Mouse (Mus musculus) ovary, postnatal 10 days (tissue): ENCODE data around the gene Atp2b2.

Experiments used
- DNase-seq: peaks from one replicate; pipeline ENCODE4 v3.0.0; 2022; ENCODE audit warnings: low spot score

Atp2b2 gene

GRCm38 (mm10) chr6:113941324-113941723, 101.1 kb downstream of the Atp2b2 start:
- no peak for DNase-seq

- no peak for DNase-seq
Observed at GRCm38 (mm10) chr6:113939442-113939841, 103.0 kb downstream of the Atp2b2 start.

GRCm38 (mm10) chr6:113936811-113937508, 105.5 kb downstream of the Atp2b2 start:
- no peak for DNase-seq

DNA sequence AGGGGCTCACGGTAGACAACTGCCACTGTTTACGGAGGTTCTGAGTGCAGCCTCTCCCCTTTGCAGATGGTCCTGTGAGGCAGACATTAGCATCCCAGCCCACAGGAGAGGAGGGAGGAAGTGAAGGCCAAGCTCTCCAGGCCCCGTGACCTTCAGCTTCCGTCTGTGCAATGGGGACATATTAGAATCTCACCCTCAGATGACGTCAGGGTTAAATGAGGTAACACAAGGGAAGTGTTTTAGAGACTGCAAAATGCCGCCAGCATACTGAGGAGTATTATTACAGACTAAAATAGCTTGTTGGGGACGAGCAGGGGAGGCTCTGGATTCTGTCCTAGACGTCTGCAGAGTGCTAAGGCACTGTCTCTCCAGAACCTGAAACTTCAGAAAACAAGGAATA, 106.3 kb downstream of the Atp2b2 start:
- DNase-seq, result no peak

GRCm38 (mm10) chr6:113934692-113935091, 107.7 kb downstream of the Atp2b2 start:
- no peak for DNase-seq

DNA sequence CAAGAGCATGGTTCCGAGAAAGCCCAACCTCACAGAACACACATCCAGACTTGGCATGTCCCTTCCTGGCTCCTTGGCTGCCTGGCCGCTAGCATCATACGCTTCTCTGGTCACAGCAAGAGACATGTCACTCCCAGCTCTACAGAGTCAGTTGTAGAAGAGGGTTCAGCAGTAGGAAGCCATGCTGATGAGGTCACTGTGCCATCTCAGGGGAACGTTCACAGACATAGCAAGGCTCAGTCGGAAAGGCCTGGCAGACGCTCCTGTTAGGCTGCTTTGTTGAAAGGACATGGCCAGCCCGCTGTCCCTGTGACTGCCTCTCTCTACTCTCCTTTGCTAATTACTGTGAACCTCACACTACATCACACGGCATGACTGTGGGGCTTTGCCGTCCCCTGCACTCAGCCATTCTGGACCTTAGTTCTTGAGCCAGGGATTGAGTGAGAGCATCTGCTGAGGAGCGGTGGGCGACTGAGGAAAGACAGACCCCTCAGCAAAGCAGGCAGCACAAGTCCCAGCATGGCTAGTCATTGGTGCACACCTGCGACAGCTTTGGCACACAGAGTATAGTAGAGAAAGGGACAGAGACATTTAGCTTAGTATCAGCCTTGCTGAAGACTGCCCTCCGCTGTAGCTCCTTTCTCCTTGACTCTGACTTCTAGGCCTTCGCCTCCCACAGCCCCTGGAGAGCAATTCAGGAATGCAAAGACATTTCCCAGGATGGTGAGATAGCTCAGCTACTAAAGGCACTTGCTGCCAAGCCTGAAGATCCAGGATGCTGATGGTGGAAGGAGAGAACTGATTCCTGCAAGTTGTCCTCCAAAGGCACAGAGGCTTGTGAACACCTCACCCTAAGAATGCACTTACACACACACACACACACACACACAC, 108.9 kb downstream of the Atp2b2 start:
- no peak for DNase-seq

- DNase-seq, result no peak
Observed at GRCm38 (mm10) chr6:113929191-113929875, 113.1 kb downstream of the Atp2b2 start.

DNA sequence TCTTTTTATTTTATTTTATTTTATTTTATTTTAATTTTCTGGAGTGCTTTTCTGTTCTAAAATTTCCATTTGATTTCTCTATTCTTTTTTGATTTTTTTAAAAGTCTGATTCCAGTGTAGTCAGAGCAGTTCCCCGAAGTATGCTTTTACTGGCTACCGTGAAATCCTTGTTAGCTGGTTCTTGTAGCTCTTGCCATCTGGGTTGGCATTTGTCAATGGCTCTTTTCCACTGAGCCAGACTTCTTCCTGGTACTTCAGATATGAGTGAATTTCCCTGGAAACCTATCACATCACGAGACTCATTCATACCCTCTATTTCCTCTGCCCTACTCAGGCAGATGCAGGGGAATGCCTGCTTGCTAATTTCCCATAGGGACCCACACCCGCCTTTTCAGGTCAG, 119.2 kb downstream of the Atp2b2 start:
- DNase-seq, result no peak

DNA sequence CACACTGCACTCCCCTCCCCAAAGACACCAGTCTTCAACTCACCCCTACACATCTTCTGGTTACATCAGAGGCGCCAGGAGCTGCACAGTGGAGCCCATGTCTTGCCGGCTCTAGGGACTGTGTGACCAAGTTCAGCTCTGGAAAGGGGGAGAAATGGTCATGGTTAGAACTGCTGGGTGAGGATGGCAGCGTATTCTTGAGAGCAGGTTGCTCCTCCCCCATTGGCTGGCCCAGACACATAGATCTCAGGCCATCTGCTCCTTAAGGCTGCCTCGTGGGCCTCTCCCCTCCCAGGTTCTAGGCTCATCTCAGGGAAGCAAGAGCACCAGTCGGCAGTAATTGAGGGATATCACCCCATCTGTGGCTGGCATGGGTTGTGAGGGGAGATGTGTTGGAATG, 121.9 kb downstream of the Atp2b2 start:
- DNase-seq, result no peak

- no peak for DNase-seq
Observed at GRCm38 (mm10) chr6:113912753-113913152, 129.7 kb downstream of the Atp2b2 start.

- DNase-seq, result no peak
Observed at GRCm38 (mm10) chr6:113911094-113911493, 131.3 kb downstream of the Atp2b2 start.

- DNase-seq, result no peak
Observed at GRCm38 (mm10) chr6:113910411-113911055, 131.9 kb downstream of the Atp2b2 start.

DNA sequence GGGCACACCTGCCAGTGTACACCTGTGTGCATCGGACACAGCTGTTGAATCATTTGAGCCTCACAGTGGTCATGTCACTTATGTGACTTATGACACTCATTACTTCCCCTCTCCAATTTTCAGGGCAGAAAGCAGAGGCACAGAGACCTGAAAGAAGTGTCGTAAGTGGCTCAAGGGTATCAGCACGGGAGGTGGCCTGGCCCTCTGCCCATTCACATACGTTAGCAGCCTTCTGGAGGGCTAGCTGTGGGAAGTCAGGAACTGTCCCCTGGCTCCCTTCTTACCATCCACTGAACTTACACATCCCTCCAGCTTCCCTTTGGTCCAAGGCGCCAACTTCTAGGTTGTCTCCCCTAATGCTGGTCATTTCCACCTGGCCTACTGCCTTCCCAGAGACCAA, 132.6 kb downstream of the Atp2b2 start:
- no peak for DNase-seq

GRCm38 (mm10) chr6:113908066-113908465, 134.3 kb downstream of the Atp2b2 start:
- DNase-seq, result no peak

GRCm38 (mm10) chr6:113904406-113904805, 138.0 kb downstream of the Atp2b2 start:
- DNase-seq, result no peak

- no peak for DNase-seq
Observed at GRCm38 (mm10) chr6:113896023-113896422, 146.4 kb downstream of the Atp2b2 start.

DNA sequence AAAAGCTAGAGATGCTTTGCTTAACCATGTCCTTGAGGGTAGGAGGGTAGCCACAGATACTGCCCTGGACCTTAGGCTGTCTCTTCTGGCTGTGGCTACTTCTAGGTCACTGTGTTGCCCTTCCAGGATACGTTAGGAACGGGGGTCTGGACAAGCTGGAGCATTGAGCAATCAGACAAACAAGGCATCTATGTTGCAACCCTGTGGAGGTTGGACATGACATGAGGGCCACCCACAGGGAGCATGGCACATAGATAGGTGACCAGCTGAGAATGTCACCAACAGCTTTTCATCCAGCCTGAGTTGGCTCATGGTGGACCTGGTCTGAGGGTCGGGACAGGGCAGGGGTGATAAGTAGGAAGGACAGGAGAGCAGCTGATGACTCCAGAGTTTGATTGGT, 148.4 kb downstream of the Atp2b2 start:
- no peak for DNase-seq

DNA sequence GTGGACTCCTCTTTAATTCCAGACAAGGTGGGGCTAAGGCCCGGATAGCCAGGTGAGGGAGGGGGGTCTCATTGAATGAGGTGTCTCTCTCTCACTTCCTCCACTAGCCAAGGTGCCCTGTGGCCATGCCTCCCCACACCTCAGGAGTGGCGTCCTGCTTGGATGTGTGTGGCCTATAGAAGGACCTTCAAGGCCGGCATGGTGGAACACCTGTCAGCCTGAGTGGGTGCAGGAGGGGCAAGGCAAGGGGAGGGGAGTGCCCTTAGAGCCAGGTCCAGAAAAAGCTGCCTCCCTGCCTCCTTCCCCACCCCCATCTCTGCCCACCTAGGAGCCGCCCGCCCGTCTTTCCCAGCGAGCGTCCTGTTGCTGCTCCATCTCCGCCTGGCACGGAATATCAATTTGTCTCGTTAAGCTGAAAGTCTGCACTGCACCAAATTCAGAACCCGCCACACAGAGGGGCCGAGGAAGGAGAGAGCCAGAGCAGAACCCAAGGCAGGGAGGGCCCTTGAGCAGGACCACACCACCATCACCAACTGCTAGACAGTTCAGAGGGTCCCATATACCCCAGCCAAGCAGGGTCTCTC, 150.2 kb downstream of the Atp2b2 start:
- DNase-seq, result no peak

DNA sequence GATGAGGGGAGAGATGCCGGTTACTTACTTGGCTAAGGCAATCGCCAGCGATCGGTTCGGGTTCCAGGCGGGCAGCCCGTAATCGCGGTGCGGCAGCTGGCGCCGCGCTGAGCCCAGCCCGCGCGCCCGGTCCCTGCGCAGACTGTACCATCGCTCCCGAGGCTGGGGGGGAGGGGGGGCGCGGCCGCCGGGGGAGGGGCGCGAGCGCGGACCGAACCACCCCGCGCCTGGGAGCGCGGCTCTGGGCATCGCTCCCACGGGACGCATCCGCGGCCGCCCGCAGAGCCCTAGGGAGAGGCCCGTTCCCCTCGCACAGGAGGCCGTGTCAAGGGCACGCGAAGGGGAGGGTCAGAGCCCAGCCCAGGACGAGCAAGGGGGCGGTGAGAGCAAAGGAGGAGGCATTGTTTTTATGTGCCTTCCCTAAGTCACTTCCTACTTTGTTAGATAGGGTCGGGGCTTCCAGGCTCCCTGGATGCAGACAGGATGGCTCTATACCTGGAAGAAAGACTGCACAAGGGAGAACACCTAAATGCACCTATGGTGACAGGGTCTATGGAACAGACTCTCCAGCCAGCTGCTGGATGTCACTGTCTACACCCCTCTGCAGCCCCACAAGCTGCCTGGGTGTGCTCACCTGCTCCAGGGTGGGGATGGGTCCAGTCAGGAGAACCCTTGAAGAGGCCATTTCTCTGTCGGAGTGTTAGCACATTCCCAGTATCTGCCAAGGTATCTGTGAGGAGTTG, 151.0 kb downstream of the Atp2b2 start:
- no peak for DNase-seq

DNA sequence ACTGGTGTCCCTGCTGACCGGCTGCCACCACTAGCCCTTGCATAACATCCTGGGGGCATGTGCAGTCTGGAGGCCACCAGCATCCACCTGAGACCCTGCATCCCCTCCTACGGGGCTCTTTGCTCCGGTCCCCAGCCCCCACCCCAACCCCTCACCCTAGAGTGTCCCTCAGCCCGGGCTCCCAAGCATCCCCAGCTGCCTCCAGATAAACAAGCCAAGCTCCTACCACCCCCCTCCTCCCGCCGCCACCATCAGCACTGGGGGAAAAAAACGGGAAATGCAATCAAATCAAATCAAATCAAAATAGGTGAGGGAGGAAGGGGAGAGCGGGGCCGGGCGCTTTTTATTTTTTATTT, 151.6 kb downstream of the Atp2b2 start:
- DNase-seq, result no peak
